11 mouse cellular contexts compared by ENCODE assay signal in genomic region chr15:84535953-84536352, GRCm38 (mm10). TPM values are rescaled to one million over a fixed set of nuclear protein-coding genes. Genes with fewer than 3 reads are reported as not detected.
DNase-seq lines count a peak whose midpoint lies in the region; ATAC-seq lines count a peak whose summit lies in the region.
"Had no signal": no experiment of that assay in that cellular context is flagged by ENCODE, and none has a peak within 500 bp of the region (broad histone marks: within the 10 kb centered on the region; RNA-seq: fewer than 3 reads in every experiment).

No protein-coding gene starts in this region.

- H3K4me2 ChIP-seq in kidney, embryonic 14.5 days (replicated peaks; ENCODE audit: low read depth, low read length): no peak overlapping the region
- H3K4me2 ChIP-seq: embryonic facial prominence, embryonic 13.5 days; midbrain, embryonic 15.5 days had no signal

- H3K27ac ChIP-seq in kidney, embryonic 14.5 days (ENCODE audit: low read depth, low read length): no peak overlapping the region
- H3K27ac ChIP-seq: embryonic facial prominence, embryonic 13.5 days; midbrain, embryonic 15.5 days had no signal

- no peaks in the 10 kb centered on the region for H3K27me3 ChIP-seq in kidney, embryonic 14.5 days (ENCODE audit: control insufficient read depth, insufficient read depth, low read length)
- H3K27me3 ChIP-seq: embryonic facial prominence, embryonic 13.5 days; midbrain, embryonic 15.5 days had no signal

- H3K9ac ChIP-seq in kidney, embryonic 14.5 days (ENCODE audit: low read depth, low read length): no peak overlapping the region
- H3K9ac ChIP-seq: embryonic facial prominence, embryonic 13.5 days; midbrain, embryonic 15.5 days had no signal

- peaks cover 6% of the 10 kb centered on the region; the same call in 1 of the 2 replicates for H3K9me3 ChIP-seq in kidney, embryonic 14.5 days (ENCODE audit: control insufficient read depth, low read length)
- H3K9me3 ChIP-seq: embryonic facial prominence, embryonic 13.5 days; midbrain, embryonic 15.5 days had no signal

- no peak for ATAC-seq in kidney, embryonic 14.5 days (ENCODE audit: low FRiP score, low TSS enrichment)
- peak; percentile 57; the same call in 1 of the 2 replicates for ATAC-seq in megakaryocyte progenitor cell, adult 5-6 weeks (replicated peaks; ENCODE audit: poor library complexity)
- ATAC-seq: midbrain, embryonic 15.5 days had no signal

- intact Hi-C loops in left cerebral cortex, postnatal 4 days (cut with DNase I): no loop called here

- DNase-seq in kidney, adult 9 months: peak; percentile 32
- DNase-seq in CD4-positive helper T cell, adult 2 months (ENCODE audit: low read depth, low spot score): peak; percentile 29
- peak; percentile 0 for DNase-seq in MEL-GATA-1-ER (ENCODE audit: extremely low read depth, low read depth)
- DNase-seq in urinary bladder, postnatal 14 days (ENCODE audit: low spot score): no peak
- DNase-seq in left cerebral cortex, postnatal 4 days: no peak
- no peak for DNase-seq in frontal cortex, postnatal 25 days (ENCODE audit: low spot score in 2 of 2)
- DNase-seq: retina, postnatal 1 day had no signal

- H3K4me1 ChIP-seq in kidney, embryonic 14.5 days (ENCODE audit: control insufficient read depth, insufficient read depth, low read length): peaks cover 2% of the 10 kb centered on the region; the same call in 1 of the 2 replicates
- H3K4me1 ChIP-seq: embryonic facial prominence, embryonic 13.5 days had no signal

- H3K4me3 ChIP-seq in kidney, embryonic 14.5 days (ENCODE audit: low read length): no peak overlapping the region
- H3K4me3 ChIP-seq: embryonic facial prominence, embryonic 13.5 days; midbrain, embryonic 15.5 days had no signal

- WGBS in kidney, embryonic 14.5 days: 93% methylated on average over 2 of the region's 2 CpGs

- no peaks in the 10 kb centered on the region for H3K36me3 ChIP-seq in kidney, embryonic 14.5 days (ENCODE audit: control insufficient read depth, insufficient read depth, low read length)
- H3K36me3 ChIP-seq: embryonic facial prominence, embryonic 13.5 days; midbrain, embryonic 15.5 days had no signal

RNA-seq across cellular contexts. Expression of gene Rtl6, which starts 21.7 kb away (rescaled TPM):
- 5.7 and 9.5 TPM in 2 replicates for polyA plus RNA-seq in kidney, embryonic 14.5 days (2014; fragmentation: Nextera tagmentation; extraction: Ambion mirVana)
- total RNA-seq in megakaryocyte progenitor cell, adult 5-6 weeks (2015): 2.4 and 3.1 TPM in 2 replicates
- 3.0 and 3.2 TPM in 2 replicates for total RNA-seq in megakaryocyte progenitor cell, adult 5-6 weeks (2017)
- total RNA-seq in left cerebral cortex, postnatal 4 days (2021): 10 to 100 TPM; 63.2 to 69.6 TPM

Comparison
In these comparisons a context has a peak if more than half of its experiments do, and no peak if none do; other contexts are left out.
1. DNase-seq: peak in kidney, adult 9 months (single experiment), CD4-positive helper T cell, adult 2 months (single experiment) and MEL-GATA-1-ER (single experiment); none in urinary bladder, postnatal 14 days (single experiment), left cerebral cortex, postnatal 4 days (single experiment) and frontal cortex, postnatal 25 days (0 of 2).
2. RNA of gene Rtl6, which starts 21.7 kb away (total RNA-seq): 63.2 to 69.6 TPM in left cerebral cortex, postnatal 4 days; 2.4 to 3.2 TPM in megakaryocyte progenitor cell, adult 5-6 weeks; every median in the first group is over 10 times any median in the second.